Mouse (Mus musculus) hindbrain, embryonic 12.5 days (tissue): Measurements from ENCODE around the gene Foxp1. TPM values are rescaled to one million over a fixed set of nuclear protein-coding genes. Genes with fewer than 3 reads are reported as not detected.

ENCODE experiments used
- ATAC-seq: fragments of 200-750 bp; cut with Nextera tagmentation; 2 replicates; pipeline ENCODE4 v1.8.0; 2017; ENCODE audit warnings: moderate TSS enrichment; ENCODE audit not compliant: low FRiP score
- H3K27ac ChIP-seq: fragments of 300-500 bp; sonication (generic); 2 replicates; pipeline ENCODE4 v1.5.1; 2016; ENCODE audit warnings: mild to moderate bottlenecking
- H3K27me3 ChIP-seq: fragments of 300-500 bp; sonication (generic); 2 replicates; pipeline ENCODE4 v1.6.1; 2016; ENCODE audit warnings: mild to moderate bottlenecking
- H3K36me3 ChIP-seq: fragments of 300-500 bp; sonication (generic); 2 replicates; pipeline ENCODE4 v1.6.1; 2016; ENCODE audit warnings: mild to moderate bottlenecking
- H3K4me1 ChIP-seq: fragments of 300-500 bp; sonication (generic); 2 replicates; pipeline ENCODE4 v1.6.1; 2016
- H3K4me2 ChIP-seq: fragments of 300-500 bp; sonication (generic); replicated peaks from 2 replicates; pipeline ENCODE4 v1.6.1; 2016; ENCODE audit warnings: mild to moderate bottlenecking
- H3K4me3 ChIP-seq: fragments of 300-500 bp; sonication (generic); 2 replicates; pipeline ENCODE4 v1.5.1; 2016; ENCODE audit warnings: mild to moderate bottlenecking
- H3K9ac ChIP-seq: fragments of 300-500 bp; sonication (generic); 2 replicates; pipeline ENCODE4 v1.6.1; 2016; ENCODE audit warnings: mild to moderate bottlenecking, moderate library complexity
- H3K9me3 ChIP-seq: fragments of 300-500 bp; sonication (generic); replicated peaks from 2 replicates; pipeline ENCODE4 v1.6.1; 2016; ENCODE audit warnings: mild to moderate bottlenecking
- WGBS: fragments of 180-500 bp; shearing (Covaris S2); methylation state at CpG from one replicate; pipeline ENCODE4 v1.1.7; 2016; 5-methylcytosine and 5-hydroxymethylcytosine counted together
- polyA plus RNA-seq: library from polyadenylated mRNA; unstranded; fragments of >200 nt; fragmentation: Nextera tagmentation; extraction: Ambion mirVana; gene quantifications from 2 replicates; pipeline ENCODE4 v1.2.1, GENCODE M21; 2016

Foxp1 gene
- polyA plus RNA-seq, 1 experiment from 2014 or later: 87.6 TPM

DNA sequence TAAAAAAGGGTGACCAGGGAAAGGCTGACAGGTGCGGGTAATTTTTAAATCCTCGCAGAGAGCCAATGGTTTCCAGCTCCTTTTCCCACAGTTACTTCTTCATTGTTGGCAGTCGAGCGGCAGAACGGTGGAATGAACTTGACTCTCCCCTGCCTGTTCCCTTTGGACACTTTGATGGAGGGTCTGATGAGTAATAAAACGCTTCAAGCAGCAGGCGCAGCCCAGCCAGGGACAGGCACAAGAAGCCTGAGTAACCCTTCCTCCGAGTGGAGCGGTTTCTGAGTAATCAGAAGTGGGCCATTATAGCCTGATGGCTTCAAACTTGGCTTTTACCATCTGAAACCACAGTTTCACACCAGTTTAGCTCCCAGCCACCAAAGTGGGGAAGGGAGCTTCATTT lies 503.3 kb downstream of the Foxp1 start:
- no peak for ATAC-seq
- Histone ChIP-seq H3K9ac (no peak overlapping the region), H3K27ac (no peak overlapping the region), H3K4me2 (no peak overlapping the region), H3K36me3 (no peaks in the 10 kb centered on the region), H3K9me3 (no peaks in the 10 kb centered on the region), H3K4me3 (no peak overlapping the region), H3K4me1 (peaks cover 51% of the 10 kb centered on the region), H3K27me3 (peaks cover 12% of the 10 kb centered on the region)
- WGBS: 37% methylated on average over 9 of the region's 9 CpGs

DNA sequence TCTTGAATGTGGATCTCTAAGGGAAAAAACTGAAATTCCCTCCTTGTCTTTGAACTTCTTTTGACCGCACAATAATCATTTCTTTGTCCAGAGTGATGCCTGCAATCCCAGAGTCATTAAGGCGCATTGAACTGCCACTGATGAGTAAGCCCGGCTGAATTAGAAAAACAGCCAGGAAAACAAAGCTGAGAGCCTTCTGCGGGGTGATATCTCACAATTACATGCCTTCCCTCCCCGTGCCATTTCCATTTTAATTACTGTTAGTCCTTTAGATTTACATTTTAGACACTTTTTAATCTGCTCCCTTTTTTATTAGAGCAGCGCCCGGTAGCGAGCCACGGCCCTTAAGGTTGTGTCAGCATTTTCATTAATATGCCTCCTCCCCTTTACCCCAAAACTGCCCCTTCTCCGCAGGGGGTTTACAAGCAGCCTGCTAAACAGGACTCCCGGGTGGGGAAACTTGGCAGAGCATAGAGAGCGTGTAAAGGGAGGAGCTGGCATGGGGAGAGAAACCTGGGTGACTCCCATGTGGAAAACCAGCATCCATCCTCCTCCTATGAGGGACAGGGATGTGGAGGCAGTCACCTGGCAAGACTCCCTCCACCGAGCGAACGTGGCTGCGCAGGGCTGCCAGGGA lies 508.5 kb downstream of the Foxp1 start:
- Histone ChIP-seq H3K27ac (peak overlapping the region; percentile 70), H3K9me3 (no peaks in the 10 kb centered on the region), H3K27me3 (peaks cover 12% of the 10 kb centered on the region), H3K36me3 (0 out of 2 replicates have a peak, but pooled peaks cover 4% of the 10 kb centered on the region), H3K4me3 (no peak overlapping the region), H3K4me1 (peaks cover 55% of the 10 kb centered on the region), H3K9ac (no peak overlapping the region), H3K4me2 (peak overlapping the region; percentile 9)
- ATAC-seq: peak; percentile 72
- WGBS: 23% methylated on average over 16 of the region's 16 CpGs

DNA sequence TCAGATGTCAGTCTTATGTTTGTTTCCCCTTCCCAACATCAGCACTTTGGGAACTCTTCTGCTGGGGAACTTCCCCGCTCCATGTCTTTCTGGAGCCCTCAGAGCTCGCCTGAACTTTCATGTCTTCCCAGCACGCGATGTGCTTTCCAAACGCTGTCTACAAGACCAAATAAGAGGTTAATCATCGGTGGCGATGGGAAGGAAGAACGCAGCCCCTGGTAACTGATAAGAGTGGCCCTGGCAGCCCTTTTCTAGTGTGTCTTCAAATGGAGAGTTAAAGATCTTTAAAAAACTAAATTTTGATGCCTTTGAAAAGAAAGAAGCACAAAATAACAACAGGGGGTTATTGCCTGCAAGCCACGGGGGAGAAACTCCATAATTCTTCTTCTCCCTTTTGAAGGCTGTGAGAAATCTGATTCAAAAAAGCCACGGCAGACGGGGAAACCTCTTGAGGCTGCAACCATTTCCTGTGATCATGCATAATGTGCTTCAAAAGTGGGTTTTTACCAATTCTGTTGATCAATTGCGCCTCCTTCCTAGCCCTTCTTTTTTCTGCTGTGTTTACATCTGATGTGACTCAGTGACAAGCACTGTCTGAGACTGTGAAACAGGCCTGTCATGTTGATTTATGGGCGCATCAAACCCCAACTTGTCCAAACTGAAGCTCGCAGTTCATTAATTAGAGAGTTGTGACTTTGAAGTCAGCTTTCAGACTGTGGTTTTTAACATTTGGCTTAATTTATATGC lies 509.2 kb downstream of the Foxp1 start:
- H3K36me3 ChIP-seq: peaks cover 8% of the 10 kb centered on the region
- peaks cover 12% of the 10 kb centered on the region for H3K27me3 ChIP-seq
- peak; percentile 64; the same call in 1 of the 2 replicates for ATAC-seq
- H3K9ac ChIP-seq: no peak overlapping the region
- peak overlapping the region; percentile 70 for H3K27ac ChIP-seq
- peaks cover 3% of the 10 kb centered on the region; the same call in 1 of the 2 replicates for H3K9me3 ChIP-seq
- no peak overlapping the region for H3K4me3 ChIP-seq
- WGBS: 18% methylated on average over 14 of the region's 14 CpGs
- peak overlapping the region; percentile 9 for H3K4me2 ChIP-seq
- peaks cover 49% of the 10 kb centered on the region for H3K4me1 ChIP-seq

DNA sequence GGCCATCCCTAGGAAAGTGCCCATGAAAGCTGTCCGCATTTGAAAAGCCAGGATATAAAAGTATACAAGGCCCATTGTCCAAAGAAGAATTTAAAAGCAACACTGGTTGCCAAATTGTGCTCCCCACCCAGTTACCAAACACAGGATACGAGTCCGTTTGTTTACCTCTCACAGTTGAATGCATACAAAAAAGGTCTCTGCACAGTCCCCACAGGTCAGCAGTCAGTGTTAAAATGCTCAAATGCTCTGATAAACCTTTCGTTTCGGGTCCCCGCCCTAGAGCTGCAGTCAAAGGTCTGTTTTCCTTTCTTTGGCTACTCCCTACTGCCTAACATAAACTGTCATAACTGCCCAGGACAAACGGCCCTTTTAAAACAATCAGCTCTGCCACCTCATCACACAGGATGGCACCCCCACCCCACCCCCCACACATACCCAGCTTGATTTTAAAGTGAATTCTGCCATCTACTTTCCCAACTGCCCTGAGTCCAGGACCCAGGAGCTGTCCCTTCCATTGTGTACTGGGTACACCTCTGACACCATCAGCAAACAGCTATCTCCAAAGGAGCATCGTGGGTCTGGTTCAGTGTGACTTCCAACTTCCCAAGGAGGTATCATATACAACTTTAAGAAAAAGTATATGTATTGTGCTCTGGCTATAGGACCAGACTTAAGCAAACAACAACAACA lies 510.5 kb downstream of the Foxp1 start:
- Histone ChIP-seq H3K9me3 (peaks cover 3% of the 10 kb centered on the region; the same call in 1 of the 2 replicates), H3K4me1 (peaks cover 42% of the 10 kb centered on the region), H3K27ac (no peak overlapping the region), H3K4me2 (no peak overlapping the region), H3K9ac (no peak overlapping the region), H3K36me3 (peaks cover 10% of the 10 kb centered on the region), H3K27me3 (peaks cover 12% of the 10 kb centered on the region), H3K4me3 (no peak overlapping the region)
- no peak for ATAC-seq
- 54% methylated on average over 8 of the region's 8 CpGs for WGBS

DNA sequence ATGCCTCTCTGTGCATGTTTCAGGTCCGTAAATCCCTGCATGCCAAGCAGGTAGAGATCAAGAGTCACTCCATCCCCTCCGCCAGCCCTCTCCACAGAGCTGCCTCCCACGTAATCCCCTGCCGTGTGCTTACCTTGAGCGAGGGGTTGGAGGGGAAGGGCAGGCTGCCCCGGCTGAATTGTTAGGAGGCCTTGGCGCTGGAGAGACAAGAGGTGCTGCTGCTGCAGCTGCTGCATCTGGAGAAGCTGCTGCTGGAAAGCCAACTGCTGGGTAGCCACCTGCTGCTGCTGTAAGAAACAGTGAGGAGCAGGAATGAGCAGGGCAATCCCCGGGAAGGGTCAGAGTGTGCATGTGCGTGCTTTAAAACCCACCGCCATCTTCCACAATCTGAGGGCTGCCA lies 512.8 kb downstream of the Foxp1 start:
- peaks cover 3% of the 10 kb centered on the region; the same call in 1 of the 2 replicates for H3K9me3 ChIP-seq
- WGBS: 35% methylated on average over 10 of the region's 10 CpGs
- no peak overlapping the region for H3K9ac ChIP-seq
- H3K4me2 ChIP-seq: no peak overlapping the region
- no peak overlapping the region for H3K4me3 ChIP-seq
- H3K27ac ChIP-seq: no peak overlapping the region
- no peak for ATAC-seq
- H3K4me1 ChIP-seq: peaks cover 42% of the 10 kb centered on the region
- H3K27me3 ChIP-seq: no peaks in the 10 kb centered on the region; the same call in 1 of the 2 replicates
- peaks cover 10% of the 10 kb centered on the region for H3K36me3 ChIP-seq

DNA sequence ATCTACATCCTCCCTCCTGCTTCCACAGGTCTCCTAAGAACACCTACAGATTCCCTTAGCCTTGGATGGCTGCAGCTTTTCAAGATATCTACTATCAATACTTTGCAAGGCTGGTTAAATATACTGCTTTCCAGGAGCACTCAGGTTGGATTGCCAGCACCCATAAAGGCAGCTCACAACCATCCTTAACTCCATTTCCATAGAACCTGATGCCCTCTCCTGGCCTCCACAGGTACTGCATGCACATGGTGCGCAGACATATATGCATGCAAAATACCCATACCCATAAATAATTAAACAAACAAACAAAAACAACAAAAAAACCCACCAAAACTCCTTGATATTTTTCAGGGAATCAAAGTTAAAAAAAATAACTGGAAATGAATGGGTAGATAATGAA lies 514.0 kb downstream of the Foxp1 start:
- Histone ChIP-seq H3K4me1 (peaks cover 30% of the 10 kb centered on the region), H3K27ac (no peak overlapping the region), H3K9ac (no peak overlapping the region), H3K9me3 (peaks cover 3% of the 10 kb centered on the region; the same call in 1 of the 2 replicates), H3K36me3 (peaks cover 10% of the 10 kb centered on the region), H3K4me2 (no peak overlapping the region), H3K27me3 (no peaks in the 10 kb centered on the region; the same call in 1 of the 2 replicates), H3K4me3 (no peak overlapping the region)
- WGBS: 96% methylated on average over 1 of the region's 1 CpGs
- ATAC-seq: no peak

DNA sequence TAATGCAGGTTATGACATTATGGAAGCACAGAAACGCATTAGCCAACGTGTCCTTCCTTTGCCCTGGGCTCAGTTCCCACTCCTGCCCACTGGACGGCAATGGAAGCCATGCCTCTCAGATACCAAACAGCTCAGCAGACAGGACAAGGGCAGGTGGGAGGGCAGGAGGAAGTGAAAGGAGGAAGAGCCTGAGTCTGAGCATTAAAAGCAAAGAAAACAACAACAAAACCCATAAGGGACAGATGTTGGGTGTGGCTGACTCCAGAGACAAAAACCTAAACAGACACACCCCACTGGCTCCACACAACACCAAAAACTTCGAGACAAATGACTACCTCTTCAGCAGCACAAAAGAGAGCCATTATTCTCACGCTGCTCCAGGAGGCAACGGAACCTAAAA lies 515.0 kb downstream of the Foxp1 start:
- peaks cover 20% of the 10 kb centered on the region for H3K36me3 ChIP-seq
- ATAC-seq: no peak
- H3K4me2 ChIP-seq: no peak overlapping the region
- H3K4me3 ChIP-seq: no peak overlapping the region
- H3K27me3 ChIP-seq: peaks cover 2% of the 10 kb centered on the region; the same call in 1 of the 2 replicates
- peaks cover 20% of the 10 kb centered on the region for H3K4me1 ChIP-seq
- H3K9ac ChIP-seq: no peak overlapping the region
- H3K9me3 ChIP-seq: peaks cover 3% of the 10 kb centered on the region; the same call in 1 of the 2 replicates
- no peak overlapping the region for H3K27ac ChIP-seq
- 53% methylated on average over 6 of the region's 6 CpGs for WGBS

DNA sequence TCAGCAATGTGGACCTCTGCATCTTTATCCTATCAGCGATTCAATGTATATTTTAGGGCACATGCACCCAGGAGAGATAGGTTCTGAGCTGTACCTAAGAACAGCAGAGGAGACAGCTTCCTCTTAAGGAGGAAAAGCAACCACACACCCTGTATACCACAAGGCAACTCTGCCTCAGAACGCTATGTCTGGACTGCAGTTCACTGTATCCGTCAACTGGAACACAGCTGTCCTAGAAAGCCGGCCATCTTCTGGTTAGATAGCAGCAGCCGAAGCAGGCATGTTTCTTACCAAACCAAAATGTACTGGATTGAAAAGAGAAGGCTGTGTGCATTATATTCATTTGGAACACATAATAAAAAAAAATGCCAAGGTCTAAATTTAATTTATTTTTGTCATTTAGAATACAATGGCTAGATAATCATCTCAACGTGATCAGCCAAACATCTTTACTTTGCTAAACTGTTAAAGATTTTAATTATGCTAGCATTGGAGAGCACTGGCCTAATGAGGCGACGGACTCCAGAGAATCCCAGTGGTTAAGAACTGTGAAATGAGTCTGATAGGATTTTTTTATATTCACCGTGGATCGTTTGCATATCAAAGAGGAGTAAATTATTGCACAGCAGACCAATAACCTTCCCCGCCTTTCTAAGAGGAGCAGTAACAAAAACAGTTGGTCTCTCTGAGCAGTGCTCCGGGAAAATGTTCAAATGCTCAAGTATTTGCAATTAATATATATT lies 518.1 kb downstream of the Foxp1 start:
- ATAC-seq: peak; percentile 14; the same call in 1 of the 2 replicates
- Histone ChIP-seq H3K36me3 (peaks cover 21% of the 10 kb centered on the region), H3K4me1 (peaks cover 22% of the 10 kb centered on the region)

DNA sequence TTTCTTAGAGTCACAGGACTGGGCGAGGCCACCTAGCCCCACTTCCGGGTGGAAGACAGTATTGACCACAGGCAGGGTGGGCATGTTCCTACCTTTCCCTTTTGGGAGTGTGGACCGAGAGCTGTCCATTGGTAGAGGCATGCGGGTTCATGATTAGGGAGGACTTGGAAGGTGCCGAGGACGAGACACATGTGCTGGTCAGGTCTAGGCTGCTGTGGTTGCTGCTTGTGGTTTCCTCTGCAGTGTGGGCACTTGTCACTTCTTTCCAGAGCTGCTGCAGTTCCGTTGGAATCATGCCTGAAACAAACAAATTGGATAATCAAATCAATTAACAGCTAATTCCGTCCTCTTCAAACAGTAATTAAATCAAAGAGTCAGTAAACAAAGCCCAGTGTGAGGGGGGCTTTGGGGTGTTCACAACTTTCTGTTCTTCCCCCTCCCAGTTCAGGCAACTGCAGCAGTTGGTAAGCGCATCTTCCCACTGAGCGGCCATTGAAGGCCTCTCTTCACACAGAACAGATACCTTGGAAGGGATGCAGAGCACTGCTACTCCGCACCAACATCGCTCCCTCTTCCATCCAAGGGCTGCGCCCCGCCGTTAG lies 519.3 kb downstream of the Foxp1 start:
- Histone ChIP-seq H3K36me3 (peaks cover 12% of the 10 kb centered on the region), H3K9me3 (no peaks in the 10 kb centered on the region), H3K4me3 (no peak overlapping the region), H3K9ac (no peak overlapping the region), H3K4me1 (peaks cover 31% of the 10 kb centered on the region), H3K27ac (no peak overlapping the region), H3K4me2 (no peak overlapping the region), H3K27me3 (peaks cover 4% of the 10 kb centered on the region; the same call in 1 of the 2 replicates)
- no peak for ATAC-seq
- WGBS: 91% methylated on average over 15 of the region's 15 CpGs

More for the DNA sequence above, 518.1 kb downstream of the Foxp1 start:
- WGBS: 54% methylated on average over 12 of the region's 12 CpGs
- H3K27me3 ChIP-seq: peaks cover 4% of the 10 kb centered on the region; the same call in 1 of the 2 replicates
- peaks cover 3% of the 10 kb centered on the region; the same call in 1 of the 2 replicates for H3K9me3 ChIP-seq
- no peak overlapping the region for H3K9ac ChIP-seq
- H3K27ac ChIP-seq: 0 out of 2 replicates have a peak overlapping the region, but pooled peaks have one; percentile 23
- H3K4me2 ChIP-seq: no peak overlapping the region
- no peak overlapping the region for H3K4me3 ChIP-seq

DNA sequence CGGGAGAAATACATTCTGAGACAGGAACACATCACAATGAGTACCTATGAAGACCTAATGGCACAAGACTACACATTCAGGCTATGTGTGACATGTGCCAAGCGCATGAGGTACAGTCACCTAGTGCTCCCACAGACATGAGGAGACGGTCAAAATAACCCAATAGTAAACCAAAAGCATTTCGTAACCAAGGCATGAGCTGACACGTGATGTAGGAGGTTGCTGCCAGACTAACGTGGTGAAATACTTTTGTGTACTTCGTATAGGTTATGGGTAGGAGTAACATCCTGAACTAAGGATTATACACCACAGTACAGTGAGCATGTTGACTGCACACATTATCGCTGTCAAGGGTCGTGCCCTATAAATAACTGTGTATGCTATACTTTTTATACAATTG lies 520.9 kb downstream of the Foxp1 start:
- Histone ChIP-seq H3K9ac (no peak overlapping the region), H3K9me3 (no peaks in the 10 kb centered on the region), H3K27ac (no peak overlapping the region), H3K27me3 (peaks cover 4% of the 10 kb centered on the region; the same call in 1 of the 2 replicates), H3K4me1 (peaks cover 35% of the 10 kb centered on the region), H3K4me2 (no peak overlapping the region), H3K4me3 (no peak overlapping the region), H3K36me3 (peaks cover 11% of the 10 kb centered on the region)
- ATAC-seq: no peak
- 93% methylated on average over 9 of the region's 9 CpGs for WGBS
